Mouse (Mus musculus): ENCODE measurements around the gene Tmem101.
A peak's percentile ranks its signal among the peaks of the same experiment; 100 is the strongest.
"Not testable (repeated sequence)": the region's sequence is repeated elsewhere in the genome, so short reads cannot be mapped to it uniquely, and the experiment has no call there.

Gene Tmem101

DNA sequence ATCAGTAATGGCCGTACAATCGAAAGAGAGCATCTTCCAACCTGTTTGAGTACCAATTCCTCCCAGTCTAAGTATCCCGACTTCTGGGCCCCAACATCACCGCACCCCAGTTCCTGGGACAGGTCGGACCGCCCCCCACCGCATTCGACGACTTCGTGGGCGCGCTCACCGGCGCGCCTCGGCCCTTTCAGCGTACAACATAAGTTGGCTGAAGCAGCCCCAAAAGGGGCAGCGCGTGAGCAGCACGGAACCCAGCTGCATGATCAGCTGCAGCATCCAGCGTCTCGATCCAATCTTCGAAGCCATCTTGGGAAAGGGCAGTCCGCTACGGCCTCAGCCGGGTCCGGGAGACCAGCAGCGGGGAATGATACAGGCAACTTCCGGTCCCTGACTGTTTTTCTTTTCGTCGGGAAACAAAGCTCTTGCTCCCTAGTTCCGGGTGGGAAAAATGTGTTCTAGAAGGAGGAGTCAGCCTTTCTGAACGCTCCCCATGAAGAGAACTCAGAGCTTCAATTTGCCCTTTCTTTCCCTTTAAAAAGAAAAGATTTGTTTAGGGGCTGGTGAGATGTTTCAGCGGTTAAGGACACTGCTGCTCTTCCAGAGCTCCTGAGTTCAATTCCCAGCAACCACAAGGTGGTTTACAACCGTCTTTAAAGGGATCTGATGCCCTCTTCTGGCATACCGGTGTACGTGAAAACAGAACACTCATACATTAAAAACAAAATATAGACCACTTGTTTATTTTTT lies at the start of gene Tmem101:
Gene Tmem101, minus strand, starts transcription at position 366 of the 747 bp plus-strand sequence.
- peak; percentile 92 to 93 for DNase-seq

DNA sequence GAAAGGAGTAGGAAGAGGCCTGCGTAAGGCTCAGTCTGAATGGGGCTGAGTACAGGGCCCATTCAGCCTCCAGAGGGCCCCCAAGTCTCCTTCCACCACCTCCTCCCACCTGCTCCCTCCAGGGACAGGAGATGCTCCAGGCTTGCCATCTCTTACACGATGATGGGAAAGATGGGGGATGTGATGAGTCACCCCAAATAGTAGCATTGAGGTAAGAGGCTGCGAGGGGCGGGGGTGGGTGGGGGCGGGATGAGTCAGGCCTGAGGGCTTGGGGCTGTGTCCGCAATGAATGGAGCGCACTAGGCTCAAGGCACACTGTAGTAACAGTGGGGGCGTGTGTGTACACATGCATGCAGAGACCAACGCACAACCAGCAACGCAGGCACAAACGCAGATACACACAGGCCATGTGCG lies 45.2 kb upstream of the Tmem101 start:
- DNase-seq: peak in 1 of 2 experiments; percentile 26

DNA sequence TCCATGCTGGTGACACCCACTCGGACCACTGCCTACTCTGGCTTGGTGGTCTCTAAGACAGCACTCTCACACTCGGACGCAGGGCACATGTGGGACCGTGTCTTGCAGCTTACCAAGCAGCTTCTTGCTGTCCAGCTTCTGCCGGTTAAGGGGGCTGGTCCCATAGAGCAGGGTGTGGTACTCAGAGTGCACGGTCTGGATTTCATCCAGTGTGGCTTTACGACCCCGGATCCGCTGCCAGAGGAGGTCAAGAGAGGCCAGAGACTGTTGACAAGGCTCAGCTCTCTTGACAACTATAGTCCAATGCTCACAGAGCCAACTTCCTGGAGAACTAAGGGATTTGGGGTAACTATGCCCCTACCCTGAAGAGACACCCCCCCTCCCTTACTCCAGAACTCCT lies 43.7 kb upstream of the Tmem101 start:
- DNase-seq: no peak

DNA sequence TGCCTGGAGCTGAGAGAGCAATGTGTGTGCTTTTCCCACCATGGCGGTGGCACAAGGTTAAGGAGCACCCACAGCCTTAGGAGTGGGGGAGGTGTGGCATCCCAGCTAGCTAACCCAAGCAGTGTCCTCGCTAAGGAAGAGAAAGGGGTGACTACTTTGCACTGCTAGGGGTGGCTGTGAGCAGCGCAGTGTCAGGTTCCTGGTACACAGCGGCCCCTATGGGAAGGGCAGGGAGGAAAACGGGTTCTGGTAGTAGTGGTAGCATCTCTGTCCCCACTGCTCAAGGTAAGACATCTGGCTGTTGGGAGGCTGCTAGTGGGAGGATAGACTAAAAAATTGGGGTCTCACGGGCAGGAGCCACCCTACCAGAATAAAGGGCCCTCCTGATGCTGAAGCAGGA lies 42.0 kb upstream of the Tmem101 start:
- no peak for DNase-seq

DNA sequence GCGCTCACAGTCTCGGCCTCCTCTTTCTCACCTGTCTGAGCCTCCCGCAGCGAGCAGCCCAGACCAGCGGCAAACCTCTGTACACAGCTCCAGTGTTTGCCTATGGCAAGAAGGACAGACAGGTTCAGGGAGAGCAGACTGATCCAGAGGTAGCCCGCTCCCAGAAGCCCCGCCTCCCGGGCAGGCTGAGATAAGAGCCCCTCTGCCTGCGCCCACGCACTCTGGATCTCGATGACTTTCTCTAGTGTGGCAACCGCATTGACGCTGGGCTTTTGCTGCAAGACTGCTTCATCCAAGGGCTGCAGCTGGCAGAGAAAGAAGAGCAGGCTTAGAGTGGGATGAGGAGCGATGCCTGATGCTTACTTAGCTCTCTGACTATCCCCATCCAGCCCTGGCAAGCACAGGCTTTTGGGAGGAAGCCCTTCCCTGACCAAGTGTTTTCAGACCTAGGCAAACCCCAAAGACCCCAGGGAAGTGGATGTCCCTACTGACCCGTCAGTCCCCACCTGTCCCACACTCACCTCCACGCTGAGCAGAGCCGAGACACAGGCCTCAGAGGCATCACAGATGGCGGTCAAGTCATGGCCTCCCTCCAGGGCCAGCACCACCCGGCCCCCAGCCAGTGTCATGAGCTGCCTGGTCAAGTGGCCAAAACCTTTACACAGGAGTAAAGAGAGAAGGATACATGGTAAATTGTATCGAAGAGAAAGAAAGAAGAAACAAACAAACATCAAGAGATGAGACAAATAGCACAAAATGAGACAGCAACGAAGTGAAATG lies 40.0 kb upstream of the Tmem101 start:
- no peak for DNase-seq

DNA sequence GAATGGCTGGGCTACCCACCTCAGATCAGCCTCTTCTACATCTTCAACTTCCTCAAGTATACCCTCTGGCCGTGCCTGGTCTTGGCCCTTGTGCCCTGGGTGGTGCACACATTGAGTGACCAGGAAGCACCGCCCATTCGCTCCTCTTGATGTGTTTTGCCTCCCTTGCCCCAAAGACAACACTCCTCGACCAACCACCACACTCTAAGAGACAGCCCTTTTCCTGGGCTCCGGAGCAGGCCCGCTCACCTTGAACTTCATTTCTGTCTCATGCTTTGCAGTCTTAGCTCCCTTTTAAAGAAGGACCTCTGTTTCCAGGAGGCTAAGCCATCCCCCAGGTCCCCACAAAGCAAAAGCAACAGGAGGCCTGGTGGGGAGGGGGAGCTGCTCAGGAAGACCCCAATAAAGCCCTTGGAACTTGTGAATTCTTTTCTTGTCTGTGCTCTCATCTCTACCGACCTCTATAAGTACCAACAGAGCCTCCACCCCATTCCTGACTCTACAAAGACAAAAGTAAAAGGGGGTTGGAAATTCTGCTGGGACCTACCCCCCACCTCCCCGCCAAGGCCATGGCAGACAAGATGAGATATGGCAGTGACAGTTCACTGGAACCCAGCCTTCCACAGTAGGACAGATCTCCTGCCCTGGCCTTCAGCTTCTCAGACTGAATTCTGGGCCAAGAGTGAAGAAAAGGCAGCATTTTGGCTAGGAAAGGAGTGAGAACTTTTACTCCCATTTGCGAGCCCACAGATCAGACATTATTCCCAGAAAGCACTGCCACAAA lies 37.6 kb upstream of the Tmem101 start:
- no peak for DNase-seq

DNA sequence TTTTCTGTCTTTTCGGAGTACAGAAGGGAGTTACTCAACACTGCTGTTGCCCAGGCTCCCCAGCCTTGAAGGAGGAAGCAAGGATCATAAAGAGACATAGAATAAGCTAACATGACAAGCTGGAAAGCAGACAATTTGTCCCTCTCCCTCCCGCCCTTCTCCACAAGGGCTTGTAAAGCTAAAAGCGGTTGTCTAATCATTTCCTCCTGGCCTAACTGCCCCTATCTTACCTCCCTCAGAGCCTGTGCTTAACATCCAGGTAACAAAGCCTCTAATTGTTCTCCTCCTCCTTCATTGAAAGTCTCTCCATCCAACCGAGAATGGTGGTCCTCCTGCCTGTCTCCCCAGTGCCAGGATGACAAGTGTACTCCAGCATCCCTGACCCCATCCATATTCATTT lies 34.6 kb upstream of the Tmem101 start:
- DNase-seq: no peak

DNA sequence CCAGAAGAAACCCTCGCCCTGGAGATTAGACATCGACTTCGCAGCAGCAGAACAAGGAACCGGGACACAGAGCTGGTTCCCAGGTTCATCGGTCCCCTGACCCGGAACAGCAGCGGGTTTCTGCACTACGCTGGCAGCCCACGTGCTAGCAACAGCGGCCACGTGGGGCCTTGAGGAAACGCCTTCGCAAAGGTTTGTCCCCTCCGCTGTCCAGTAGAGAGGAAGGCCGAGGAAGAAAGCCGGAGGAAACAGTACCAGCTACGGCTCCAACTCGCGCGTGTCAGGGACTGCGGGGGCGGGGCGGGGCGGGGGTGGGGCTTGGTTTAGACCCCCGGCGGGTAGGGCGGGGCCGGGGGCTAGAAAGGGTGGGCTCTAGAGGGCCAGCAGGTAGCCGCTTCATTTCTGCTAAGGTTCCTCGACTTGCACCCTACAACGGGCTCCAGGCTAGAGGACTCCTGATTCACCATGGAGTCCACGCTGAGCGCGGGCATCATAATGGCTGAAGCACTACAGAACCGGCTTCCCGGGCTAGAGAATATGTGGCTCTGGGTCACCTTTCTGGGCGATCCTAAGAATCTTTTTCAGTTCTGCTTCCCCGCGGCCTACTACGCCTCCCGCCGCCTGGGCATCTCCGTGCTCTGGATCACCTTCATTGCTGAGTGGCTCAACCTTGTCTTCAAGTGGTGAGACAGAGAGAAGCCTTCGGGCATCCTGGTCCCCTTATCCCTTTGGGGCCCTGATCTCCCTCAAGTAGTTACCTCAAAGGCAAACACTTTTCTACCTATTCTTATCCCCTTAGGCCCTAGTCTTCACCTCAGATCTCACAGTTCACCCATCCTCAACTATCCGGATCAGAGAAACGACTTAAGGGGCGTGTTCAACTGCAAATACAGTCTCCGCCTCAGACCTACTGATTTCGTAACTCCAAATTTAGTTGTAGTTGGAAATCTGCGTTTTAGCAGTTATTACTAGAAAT lies 33.5 kb upstream of the Tmem101 start, which contains the start of gene G6pc3:
Gene G6pc3, plus strand, starts transcription at position 160 of the 976 bp plus-strand sequence.
- peak; percentile 88 to 91 for DNase-seq

DNA sequence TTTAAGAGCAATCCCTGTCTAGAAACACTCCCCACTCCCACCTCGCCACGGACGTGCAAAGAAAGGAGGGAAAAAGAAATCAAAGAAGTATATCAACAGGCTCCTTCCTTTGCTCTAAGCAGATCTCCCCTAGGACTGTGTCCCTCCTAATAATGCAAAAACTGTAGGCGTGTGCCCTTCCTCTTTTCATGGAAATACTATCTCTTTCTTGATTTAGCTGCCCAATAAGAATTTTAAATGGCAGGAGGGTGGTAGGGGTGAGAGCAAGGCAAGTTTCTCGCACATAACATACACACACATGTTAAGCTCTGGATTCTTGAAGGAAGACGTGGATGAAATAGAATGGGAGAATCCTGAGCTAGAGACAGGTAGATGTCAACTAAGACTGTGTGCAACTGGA lies 32.8 kb upstream of the Tmem101 start:
- DNase-seq: no peak

DNA sequence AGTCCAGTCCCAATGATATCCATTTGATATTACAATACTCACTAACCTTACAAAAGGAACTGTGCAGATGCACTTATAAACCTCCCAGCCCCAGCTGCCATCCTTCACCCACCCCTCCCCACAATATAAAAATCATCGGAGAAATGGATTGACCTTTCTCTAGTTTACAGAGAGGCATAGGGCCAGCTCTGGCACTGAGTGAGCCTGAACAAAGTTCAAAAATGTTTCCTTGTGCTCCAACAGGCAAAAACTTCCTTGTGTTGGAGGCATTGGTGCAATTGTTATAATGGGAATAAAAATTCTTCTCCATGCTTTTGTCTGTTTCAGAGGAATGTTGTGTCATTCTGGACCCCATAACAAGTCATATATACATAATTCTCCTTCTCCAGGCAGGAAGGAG lies 30.0 kb upstream of the Tmem101 start:
- no peak for DNase-seq

DNA sequence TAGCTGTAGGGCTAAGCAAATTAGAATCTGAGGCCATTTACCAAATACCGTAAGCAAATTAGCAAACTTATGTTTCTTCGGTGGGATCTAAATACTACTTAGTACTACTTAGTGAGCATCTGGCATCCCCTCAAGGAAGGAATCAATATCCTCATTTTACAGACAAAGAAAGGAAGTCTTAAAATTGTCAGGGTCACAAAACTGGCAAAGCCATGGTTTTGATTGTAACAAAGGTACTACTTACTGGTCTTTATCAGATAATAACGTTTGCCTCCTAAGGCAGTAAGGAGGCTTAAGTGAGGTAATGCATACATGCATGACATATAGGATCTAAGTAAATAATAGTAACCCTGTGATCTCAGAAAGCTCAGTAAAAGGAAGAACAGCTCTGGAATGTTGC lies 29.5 kb upstream of the Tmem101 start:
- DNase-seq: no peak

DNA sequence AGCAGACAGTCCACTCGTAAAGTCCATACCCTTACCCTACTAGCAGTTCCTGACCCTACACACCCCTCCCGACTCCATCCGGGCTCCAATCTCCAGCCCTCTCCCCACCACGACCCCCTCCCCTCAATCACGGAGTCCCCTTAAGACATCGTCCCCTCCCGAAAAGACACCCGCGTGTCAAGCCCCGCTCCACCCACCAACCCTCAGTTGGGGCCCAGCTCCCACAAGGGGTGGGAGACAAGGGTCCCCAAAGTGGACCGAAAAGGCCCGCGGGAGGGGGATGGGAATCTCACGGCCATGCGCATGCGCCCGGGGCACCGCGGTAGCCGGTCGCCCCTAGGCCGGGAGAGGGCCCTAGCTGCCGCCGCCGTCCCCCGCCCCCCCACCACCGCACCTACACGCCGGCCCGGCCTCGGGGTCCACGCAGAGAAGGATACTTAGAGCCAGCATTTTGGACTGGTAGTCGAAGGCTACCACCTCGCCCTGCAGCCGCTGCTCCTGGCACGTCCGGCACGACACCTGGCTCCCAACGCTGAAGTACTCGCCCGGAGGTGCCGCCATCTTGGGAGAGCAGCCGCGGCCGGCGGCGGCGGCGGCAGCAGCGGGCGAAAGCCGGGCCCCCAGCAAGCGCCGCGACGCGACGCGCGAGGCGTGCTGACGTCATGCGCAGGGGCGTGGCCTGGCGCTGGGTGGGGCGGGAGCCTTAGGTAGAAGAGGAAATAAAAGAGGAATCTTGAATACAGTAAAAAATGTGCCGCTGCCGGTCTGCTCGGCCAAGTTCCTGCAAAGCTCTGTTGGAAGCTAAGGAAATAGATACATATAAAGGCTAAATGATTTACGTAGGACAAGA lies 28.7 kb upstream of the Tmem101 start, which contains the start of gene Lsm12:
Gene Lsm12, minus strand, starts transcription at position 651 of the 850 bp plus-strand sequence.
- DNase-seq: peak; percentile 98 to 99

DNA sequence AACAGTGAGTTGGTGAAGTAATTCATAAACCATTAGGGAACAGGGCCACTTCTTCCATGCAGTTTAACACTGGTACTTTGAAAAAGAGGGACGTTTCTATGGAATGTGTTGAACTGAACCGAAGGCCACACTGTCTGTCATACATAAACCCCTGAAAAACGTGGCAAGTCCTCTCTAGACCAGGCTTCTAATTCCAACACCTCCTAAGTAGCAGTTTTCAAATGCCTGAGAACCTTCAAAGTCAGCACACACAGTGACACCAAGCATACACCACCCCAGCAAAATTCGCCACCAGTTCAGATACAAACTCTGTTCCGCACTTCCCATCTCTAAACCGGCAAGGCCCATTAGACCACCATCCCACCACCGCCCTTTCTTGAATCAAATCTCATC lies 28.0 kb upstream of the Tmem101 start:
- no peak for DNase-seq

DNA sequence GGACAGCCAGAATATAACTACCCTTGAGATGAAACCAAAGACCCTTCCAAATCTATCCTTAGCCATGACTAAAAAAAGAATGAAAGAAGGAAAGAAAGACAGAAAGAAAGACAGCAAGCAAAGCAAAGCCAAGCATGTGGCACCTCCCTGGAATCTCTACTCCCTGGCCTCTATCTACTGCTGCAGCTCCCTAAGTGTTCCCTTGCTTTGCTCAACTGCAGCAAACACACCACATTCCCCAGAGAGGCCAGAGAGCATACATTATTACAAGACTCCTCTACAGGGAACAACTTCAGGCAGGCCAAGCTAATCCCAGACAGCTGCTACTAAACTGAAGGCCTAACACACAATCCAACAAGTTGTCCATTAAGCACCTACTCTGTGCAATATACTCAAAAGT lies 23.6 kb upstream of the Tmem101 start:
- DNase-seq: no peak

DNA sequence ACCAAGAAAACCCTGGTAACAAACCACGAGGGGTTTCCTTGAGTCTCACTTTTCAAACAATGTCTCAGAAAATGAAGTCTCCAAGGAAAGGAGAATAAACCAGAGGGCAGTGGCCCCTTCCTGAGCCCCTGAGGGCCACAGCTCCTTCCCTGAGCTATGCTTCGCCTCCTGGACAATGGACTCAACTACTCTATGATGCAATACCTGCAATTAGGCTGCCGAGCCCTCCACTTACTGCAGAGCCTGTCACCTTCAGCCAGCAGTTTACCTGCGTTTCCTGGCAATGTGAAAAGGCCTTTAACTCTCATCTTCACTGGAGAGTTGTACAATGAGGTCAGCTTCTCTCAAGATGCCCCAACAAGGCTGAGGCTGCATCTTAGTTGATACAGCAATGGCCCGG lies 12.5 kb upstream of the Tmem101 start:
- no peak for DNase-seq

DNA sequence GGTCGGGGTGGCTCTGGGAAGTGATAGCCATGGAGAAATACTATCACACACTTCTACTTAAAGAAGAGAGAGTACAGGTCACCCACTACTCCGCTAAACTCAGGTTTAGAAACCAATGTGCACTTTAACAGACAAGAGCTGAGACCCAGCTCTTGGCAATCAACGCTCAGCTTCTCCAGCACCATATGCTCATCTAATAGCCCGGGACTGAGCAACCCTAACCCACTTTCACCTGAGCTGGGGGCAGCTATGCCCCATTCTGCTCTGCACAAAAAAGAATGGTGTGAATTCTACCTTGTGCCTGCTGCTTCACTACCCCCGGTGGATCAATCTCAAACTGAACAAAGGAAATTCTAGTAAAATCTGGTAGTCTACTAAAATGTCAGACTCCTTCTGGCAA lies 11.3 kb upstream of the Tmem101 start:
- peak in 1 of 2 experiments; percentile 48 for DNase-seq

DNA sequence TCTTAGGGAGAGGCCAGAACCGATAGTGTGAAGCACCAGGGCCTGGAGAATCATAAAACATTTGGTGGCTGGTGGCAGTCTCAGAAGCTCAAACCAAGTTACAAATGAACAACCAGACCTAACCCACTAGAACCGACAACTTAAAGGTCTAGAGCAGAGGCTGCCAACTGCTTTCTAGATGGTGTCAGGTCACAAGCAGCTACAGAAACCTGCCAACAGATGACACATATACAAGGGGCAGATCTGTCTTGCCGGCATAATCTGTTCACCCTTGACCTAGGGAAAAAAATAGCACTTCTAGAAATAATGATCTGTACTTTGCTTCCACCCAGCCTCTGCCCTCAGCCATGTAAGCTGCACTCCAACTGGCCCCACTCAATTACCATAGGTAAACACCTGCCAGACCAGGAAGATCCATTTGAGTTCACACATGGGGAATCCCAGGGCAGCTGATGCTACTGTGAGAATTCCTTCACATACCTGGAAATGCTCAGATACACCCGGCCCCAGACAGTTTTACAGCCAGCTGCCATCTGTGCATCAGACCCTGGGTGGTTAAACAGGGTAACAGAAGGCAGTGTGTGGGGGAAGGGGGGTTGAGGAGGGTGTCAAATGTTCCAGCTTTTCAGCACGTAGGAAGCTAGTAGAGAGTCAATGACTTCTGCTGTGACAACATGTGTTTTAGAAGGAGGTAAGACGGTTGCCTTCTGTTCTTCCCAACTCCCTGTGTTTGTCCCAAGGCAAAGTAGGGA lies 9.9 kb upstream of the Tmem101 start:
- DNase-seq: peak; percentile 75 to 78

DNA sequence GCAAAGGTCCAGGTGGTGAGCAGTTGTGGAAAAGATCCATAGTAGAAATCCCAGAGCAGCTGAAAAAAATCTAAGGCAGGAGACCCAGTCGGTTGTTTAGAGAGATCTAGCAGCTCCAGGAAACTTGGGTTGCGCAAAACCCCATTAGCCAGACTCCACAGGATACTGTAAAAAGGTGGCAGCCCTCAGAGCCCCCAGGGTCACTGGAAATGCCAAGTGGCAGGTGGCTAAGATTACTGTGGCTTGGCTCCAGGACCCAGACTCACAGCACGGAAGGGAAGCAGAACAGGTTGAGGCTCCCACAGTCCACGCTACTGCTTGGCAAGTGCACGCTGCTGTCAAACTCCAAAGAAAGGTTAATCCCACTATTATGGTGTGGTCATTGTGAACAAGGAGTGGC lies 3.6 kb upstream of the Tmem101 start:
- peak; percentile 85 to 94 for DNase-seq

DNA sequence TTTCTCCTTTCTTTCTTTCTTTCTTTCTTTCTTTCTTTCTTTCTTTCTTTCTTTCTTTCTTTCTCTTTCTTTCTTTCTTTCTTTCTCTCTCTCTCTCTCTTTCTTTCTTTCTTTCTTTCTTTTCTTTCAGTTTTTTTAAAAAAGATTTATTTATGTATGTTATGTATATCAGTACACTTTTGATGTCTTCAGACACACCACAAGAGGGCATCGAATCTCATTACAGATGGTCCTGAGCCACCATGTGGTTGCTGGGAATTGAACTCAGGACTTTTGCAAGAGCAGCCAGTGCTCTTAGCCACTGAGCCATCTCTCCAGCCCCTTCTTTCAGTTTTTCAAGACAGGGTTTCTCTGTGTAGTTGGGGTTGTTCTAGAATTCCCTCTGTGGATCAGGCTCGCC lies 1.8 kb upstream of the Tmem101 start:
- not testable (repeated sequence) for DNase-seq

DNA sequence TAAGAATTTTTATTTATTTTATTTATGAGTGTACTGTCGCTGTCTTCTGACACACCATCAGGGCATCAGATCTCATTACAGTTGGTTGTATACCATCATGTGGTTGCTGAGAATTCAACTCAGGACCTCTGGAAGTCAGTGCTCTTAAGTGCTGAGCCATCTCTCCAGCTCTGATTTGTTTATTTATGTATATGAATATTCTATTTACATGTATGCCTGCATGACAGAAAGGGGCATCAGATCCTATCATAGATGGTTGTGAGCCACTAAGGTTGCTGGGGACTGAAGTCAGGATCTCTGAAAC lies 534 bp upstream of the Tmem101 start:
- no peak for DNase-seq

Data from cerebellum, postnatal 14 days (tissue).